Mouse (Mus musculus) stomach, adult 2 months (tissue): Measurements from ENCODE around the gene Tyr. TPM values are rescaled to one million over a fixed set of nuclear protein-coding genes. Genes with fewer than 3 reads are reported as not detected.

ENCODE experiments used
- polyA plus RNA-seq: library from polyadenylated mRNA; depleted of rRNA; stranded (reverse); fragments of >200 nt; gene quantifications from 2 replicates; pipeline ENCODE4 v1.2.3, GENCODE M21; 2012; rRNA removed

Tyr gene
- polyA plus RNA-seq = not detected in 2 replicates

DNA sequence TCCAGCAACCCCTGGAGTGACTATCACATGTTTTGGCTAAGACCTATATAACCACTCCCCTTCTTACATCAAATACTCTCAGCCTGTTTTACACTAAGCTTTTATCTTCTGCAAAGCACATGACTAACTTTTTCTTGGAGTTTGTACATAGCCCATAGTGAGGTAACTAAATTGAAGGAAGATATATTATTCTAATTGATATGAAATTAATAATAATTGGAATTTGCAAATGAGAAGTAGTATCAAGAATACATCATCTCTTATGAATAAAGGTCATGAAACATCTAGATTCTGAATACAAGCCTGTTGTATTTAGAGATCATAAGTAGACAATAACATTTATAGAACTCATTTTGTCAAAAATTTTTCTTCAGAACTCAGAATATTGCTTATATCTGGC lies at the start of gene Tyr:
TSS of gene Tyr (minus strand) at position 101 of the 400 bp plus-strand sequence.

Other genes with a start within 250 kb of the Tyr start
- gene Nox4, start 247.4 kb downstream of the Tyr start, polyA plus RNA-seq = 0.10 and 0.27 TPM in 2 replicates
- gene Grm5, start 90.7 kb upstream of the Tyr start, polyA plus RNA-seq = not detected in 2 replicates